Mouse (Mus musculus) embryonic facial prominence, embryonic 11.5 days (tissue): ENCODE results near the gene Abca5. TPM values are rescaled to one million over a fixed set of nuclear protein-coding genes. Genes with fewer than 3 reads are reported as not detected.

ENCODE experiments used
- ATAC-seq: fragments of 200-750 bp; cut with Nextera tagmentation; replicated peaks from 2 replicates; pipeline ENCODE4 v1.8.0; 2017; ENCODE audit warnings: low read depth; ENCODE audit not compliant: insufficient number of reproducible peaks, low FRiP score, low TSS enrichment
- DNase-seq: peaks from one replicate; pipeline ENCODE4 v3.0.0-alpha.2; 2015; ENCODE audit warnings: low spot score
- H3K27ac ChIP-seq: fragments of 300-500 bp; sonication (generic); replicated peaks from 2 replicates; pipeline ENCODE4 v1.5.1; 2014; ENCODE audit warnings: mild to moderate bottlenecking, low read depth, low read length, control low read depth
- H3K27me3 ChIP-seq: fragments of 300-500 bp; sonication (generic); 2 replicates; pipeline ENCODE4 v1.6.1; 2014; ENCODE audit warnings: mild to moderate bottlenecking, low read length, moderate library complexity, mixed read lengths; ENCODE audit not compliant: control insufficient read depth, insufficient read depth
- H3K36me3 ChIP-seq: fragments of 300-500 bp; sonication (generic); replicated peaks from 2 replicates; pipeline ENCODE4 v1.6.1; 2014; ENCODE audit warnings: low read depth, mild to moderate bottlenecking, low read length, moderate library complexity, mixed read lengths; ENCODE audit not compliant: control insufficient read depth, insufficient read depth
- H3K4me1 ChIP-seq: fragments of 300-500 bp; sonication (generic); 2 replicates; pipeline ENCODE4 v1.6.1; 2014; ENCODE audit warnings: low read length, mixed read lengths; ENCODE audit not compliant: control insufficient read depth, insufficient read depth
- H3K4me2 ChIP-seq: fragments of 300-500 bp; sonication (generic); 2 replicates; pipeline ENCODE4 v1.6.1; 2014; ENCODE audit warnings: low read depth, mild to moderate bottlenecking, control low read depth, low read length, moderate library complexity
- H3K4me3 ChIP-seq: fragments of 300-500 bp; sonication (generic); 2 replicates; pipeline ENCODE4 v1.5.1; 2014; ENCODE audit warnings: low read depth, low read length, control low read depth
- H3K9ac ChIP-seq: fragments of 300-500 bp; sonication (generic); replicated peaks from 2 replicates; pipeline ENCODE4 v1.6.1; 2014; ENCODE audit warnings: mild to moderate bottlenecking, control low read depth, low read length
- H3K9me3 ChIP-seq: fragments of 300-500 bp; sonication (generic); replicated peaks from 2 replicates; pipeline ENCODE4 v1.6.1; 2016; ENCODE audit warnings: mild to moderate bottlenecking, low read length, inconsistent platforms, mixed read lengths; ENCODE audit not compliant: control insufficient read depth
- WGBS: fragments of 180-500 bp; shearing (Covaris S2); extraction: QIAGEN DNeasy Blood & Tissue Kit; methylation state at CpG from one replicate; pipeline ENCODE4 v1.1.7; 2014; 5-methylcytosine and 5-hydroxymethylcytosine counted together
- polyA plus RNA-seq: library from polyadenylated mRNA; unstranded; fragments of >200 nt; fragmentation: Nextera tagmentation; extraction: Ambion mirVana; gene quantifications from 2 replicates; pipeline ENCODE4 v1.2.1, GENCODE M21; 2014

Abca5 gene
- polyA plus RNA-seq, 1 experiment from 2014 or later = 4.8 TPM

DNA sequence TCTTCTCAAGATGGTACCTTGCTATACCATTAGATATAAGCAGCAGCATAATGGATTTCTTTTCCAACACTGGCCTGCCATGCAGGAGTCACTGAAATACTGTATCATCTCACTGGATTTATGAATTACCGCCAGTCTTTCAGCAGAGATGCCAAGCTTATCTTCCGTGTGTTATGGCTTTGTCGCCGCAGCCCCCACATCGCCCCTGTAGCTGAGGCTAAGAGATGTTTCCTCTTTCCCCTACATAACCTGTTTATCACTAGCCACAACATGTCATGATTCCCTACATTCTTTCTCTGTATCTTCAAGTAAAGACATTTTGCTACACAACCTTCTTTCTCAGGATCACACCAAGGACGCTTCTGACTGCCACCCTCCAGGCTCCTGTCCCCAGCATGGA, 70.3 kb downstream of the Abca5 start:
- H3K36me3 ChIP-seq = no peaks in the 10 kb centered on the region
- no peak for ATAC-seq
- no peaks in the 10 kb centered on the region for H3K9me3 ChIP-seq
- H3K4me3 ChIP-seq = no peak overlapping the region
- no peak overlapping the region for H3K4me2 ChIP-seq
- no peak overlapping the region for H3K27ac ChIP-seq
- no peak overlapping the region for H3K9ac ChIP-seq
- H3K27me3 ChIP-seq = no peaks in the 10 kb centered on the region
- no peak for DNase-seq
- H3K4me1 ChIP-seq = no peaks in the 10 kb centered on the region
- WGBS = 96% methylated on average over 6 of the region's 6 CpGs

DNA sequence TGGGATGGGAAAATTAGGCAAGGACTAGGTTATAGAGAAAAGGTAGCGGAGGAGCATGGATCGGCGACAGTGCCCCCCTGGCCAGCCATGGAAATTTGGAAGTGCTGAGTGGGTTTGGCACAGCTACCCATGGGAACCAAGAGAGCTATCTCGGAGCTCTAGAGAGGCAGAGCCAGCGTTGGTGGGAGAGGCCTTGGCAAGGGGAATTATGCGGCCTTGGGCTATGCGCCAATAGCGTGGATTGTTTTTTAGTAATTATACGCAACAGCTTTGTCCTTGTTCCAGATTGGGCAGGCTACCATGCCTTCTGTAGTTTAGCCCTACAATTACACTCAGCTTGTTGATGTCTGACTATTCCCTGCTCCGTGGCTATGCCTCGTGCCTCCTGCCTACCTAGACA, 70.8 kb downstream of the Abca5 start:
- H3K9me3 ChIP-seq = no peaks in the 10 kb centered on the region
- DNase-seq = no peak
- 89% methylated on average over 11 of the region's 11 CpGs for WGBS
- H3K9ac ChIP-seq = no peak overlapping the region
- no peak overlapping the region for H3K4me3 ChIP-seq
- H3K27ac ChIP-seq = no peak overlapping the region
- no peaks in the 10 kb centered on the region for H3K4me1 ChIP-seq
- no peak overlapping the region for H3K4me2 ChIP-seq
- no peaks in the 10 kb centered on the region for H3K36me3 ChIP-seq
- no peaks in the 10 kb centered on the region for H3K27me3 ChIP-seq
- ATAC-seq = no peak

DNA sequence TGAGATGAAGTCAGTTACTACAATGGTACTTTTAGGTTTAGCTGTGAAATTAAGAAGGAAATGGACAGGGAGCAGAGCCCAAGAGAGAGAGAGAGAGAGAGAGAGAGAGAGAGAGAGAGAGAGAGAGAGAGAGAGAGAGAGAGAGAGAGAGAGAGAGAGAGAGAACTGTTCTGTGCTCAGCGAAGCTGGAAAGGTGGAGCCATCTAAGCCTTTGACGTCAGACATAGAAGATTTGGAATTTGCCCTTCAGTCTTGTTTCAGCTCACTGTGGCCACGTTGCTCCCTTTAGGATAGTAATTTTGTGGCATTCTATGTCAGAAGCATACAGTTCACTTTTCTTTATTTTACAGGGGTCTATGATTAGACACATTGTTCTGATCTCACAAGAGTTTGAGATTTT, 75.6 kb downstream of the Abca5 start:
- no peaks in the 10 kb centered on the region for H3K9me3 ChIP-seq
- H3K4me1 ChIP-seq = no peaks in the 10 kb centered on the region
- no peak for DNase-seq
- no peak overlapping the region for H3K4me3 ChIP-seq
- no peak overlapping the region for H3K9ac ChIP-seq
- no peaks in the 10 kb centered on the region for H3K27me3 ChIP-seq
- H3K4me2 ChIP-seq = no peak overlapping the region
- H3K36me3 ChIP-seq = no peaks in the 10 kb centered on the region
- 76% methylated on average over 3 of the region's 3 CpGs for WGBS
- no peak overlapping the region for H3K27ac ChIP-seq
- no peak for ATAC-seq

DNA sequence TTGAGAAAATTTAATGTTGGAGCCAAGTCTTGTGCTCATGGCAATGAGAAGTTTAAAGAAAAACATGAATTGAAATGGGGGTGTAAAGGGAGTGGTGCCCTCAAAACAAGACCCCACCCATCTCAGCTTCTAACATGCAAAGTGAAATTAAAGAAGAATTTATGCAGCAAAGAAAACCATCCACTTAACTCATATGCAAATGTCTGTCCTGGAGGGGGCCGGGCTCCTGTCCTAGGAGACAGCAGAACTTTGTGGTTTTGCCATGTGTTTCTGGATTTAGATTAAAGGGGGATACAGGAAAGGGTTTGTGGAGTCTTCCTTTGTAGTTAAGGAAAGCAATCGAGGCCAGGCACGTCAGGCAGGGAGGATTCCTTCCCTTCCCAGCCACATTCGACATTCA, 79.6 kb downstream of the Abca5 start:
- H3K4me3 ChIP-seq = no peak overlapping the region
- DNase-seq (no peak), ATAC-seq (no peak)
- no peak overlapping the region for H3K27ac ChIP-seq
- WGBS = 70% methylated on average over 4 of the region's 4 CpGs
- no peak overlapping the region for H3K9ac ChIP-seq
- no peaks in the 10 kb centered on the region for H3K27me3 ChIP-seq
- H3K4me1 ChIP-seq = no peaks in the 10 kb centered on the region
- H3K4me2 ChIP-seq = no peak overlapping the region
- H3K9me3 ChIP-seq = no peaks in the 10 kb centered on the region
- H3K36me3 ChIP-seq = no peaks in the 10 kb centered on the region

DNA sequence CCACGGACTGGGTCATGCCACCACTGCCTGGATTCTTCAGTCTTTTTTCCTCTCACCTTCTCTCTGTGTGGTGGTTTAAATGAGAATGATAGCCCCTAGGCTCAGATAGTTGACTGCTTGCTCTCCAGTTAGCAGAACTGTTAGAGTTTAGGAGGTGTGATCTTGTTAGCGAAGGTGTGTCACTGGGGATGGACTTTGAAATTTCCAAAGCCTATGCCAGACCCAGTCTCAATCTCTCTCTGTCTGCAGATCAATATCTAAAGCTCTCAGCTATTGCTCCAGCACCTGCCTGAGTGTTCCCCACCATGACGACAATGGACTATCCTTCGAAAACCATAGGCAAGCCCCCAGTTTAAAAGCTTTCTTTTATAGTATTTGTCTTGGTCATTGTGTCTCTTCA, 80.5 kb downstream of the Abca5 start:
- DNase-seq (no peak), ATAC-seq (no peak)
- no peaks in the 10 kb centered on the region for H3K36me3 ChIP-seq
- H3K4me3 ChIP-seq = no peak overlapping the region
- 93% methylated on average over 4 of the region's 4 CpGs for WGBS
- no peak overlapping the region for H3K9ac ChIP-seq
- H3K4me1 ChIP-seq = no peaks in the 10 kb centered on the region
- no peak overlapping the region for H3K27ac ChIP-seq
- H3K9me3 ChIP-seq = no peaks in the 10 kb centered on the region
- no peak overlapping the region for H3K4me2 ChIP-seq
- no peaks in the 10 kb centered on the region for H3K27me3 ChIP-seq

DNA sequence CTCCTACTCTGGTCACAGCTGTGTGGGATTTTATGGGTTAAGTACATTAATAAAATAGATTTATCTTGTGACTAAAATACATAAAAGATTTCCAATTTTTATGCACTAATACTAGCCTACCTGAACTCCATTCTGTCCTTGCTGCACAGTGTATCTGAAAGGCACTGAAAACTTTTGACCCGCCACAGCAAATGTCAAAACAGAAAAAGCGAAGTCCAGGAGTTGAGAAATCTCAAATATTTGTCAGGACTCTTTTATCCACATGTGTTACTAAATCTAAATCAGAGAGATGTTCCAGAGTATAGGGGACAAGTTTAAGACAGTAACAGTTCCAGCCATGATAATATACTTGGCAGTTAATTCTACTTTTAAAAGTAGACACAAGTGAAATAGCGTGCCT, 85.3 kb downstream of the Abca5 start:
- Histone ChIP-seq H3K4me1 (no peaks in the 10 kb centered on the region), H3K27me3 (no peaks in the 10 kb centered on the region), H3K9me3 (no peaks in the 10 kb centered on the region), H3K36me3 (no peaks in the 10 kb centered on the region), H3K4me2 (no peak overlapping the region), H3K27ac (no peak overlapping the region), H3K9ac (no peak overlapping the region), H3K4me3 (no peak overlapping the region)
- DNase-seq (no peak), ATAC-seq (no peak)
- WGBS = 68% methylated on average over 3 of the region's 3 CpGs

DNA sequence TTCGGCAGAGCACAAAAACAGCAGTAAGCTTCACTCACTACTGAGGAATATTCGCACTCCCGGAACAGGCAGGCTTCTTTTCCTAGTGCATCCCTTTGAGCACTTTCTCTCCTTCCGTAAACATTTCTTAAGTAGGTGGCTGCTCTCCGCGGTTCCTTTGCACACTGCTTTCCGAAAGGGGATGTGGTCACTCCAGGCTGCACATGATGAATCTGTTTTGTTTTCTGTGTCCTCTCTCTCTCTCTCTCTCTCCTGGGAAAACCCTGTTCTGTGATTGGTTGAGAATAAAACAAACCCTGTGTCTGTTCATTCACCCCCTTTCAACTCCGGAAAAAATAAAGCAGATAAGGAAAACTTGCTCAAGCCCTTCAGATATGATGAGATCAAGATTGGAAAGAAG, 86.0 kb downstream of the Abca5 start, which contains the start of gene Abca6:
TSS of gene Abca6 (minus strand) at position 243 of the 400 bp plus-strand sequence.
- peak within 1 kb of the TSS; percentile 8; the same call in 1 of the 2 replicates for H3K4me2 ChIP-seq
- H3K9me3 ChIP-seq = no peaks in the 10 kb centered on the region
- ATAC-seq (no peak), DNase-seq (peak; percentile 42)
- no peaks in the 10 kb centered on the region for H3K27me3 ChIP-seq
- H3K36me3 ChIP-seq = no peaks in the 10 kb centered on the region
- H3K4me3 ChIP-seq = no peak within 1 kb of the TSS
- H3K4me1 ChIP-seq = no peaks in the 10 kb centered on the region
- 15% methylated on average over 8 of the region's 8 CpGs for WGBS
- no peak within 1 kb of the TSS for H3K27ac ChIP-seq
- no peak within 1 kb of the TSS for H3K9ac ChIP-seq

DNA sequence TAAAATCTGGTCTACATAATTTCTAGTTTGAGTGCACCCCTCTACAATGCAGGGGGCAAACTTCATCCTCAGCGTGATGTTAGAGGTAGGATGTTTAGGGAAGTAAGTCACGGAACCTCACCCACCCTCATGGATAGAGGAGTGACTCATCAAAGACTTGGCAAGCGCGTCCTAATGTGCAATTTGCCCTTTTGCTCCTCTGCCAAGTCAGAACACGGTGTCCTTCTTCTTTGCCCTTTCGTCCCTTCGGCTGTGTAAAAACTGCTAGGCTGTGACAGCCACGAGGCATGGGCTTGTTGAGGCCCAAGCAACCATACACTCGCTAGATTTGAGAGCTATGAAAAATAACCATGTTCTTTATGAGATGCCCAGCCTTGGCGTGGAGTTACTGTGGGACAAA, 92.8 kb downstream of the Abca5 start:
- Histone ChIP-seq H3K9me3 (no peaks in the 10 kb centered on the region), H3K36me3 (no peaks in the 10 kb centered on the region), H3K27me3 (no peaks in the 10 kb centered on the region), H3K4me3 (no peak overlapping the region), H3K27ac (no peak overlapping the region), H3K9ac (no peak overlapping the region), H3K4me2 (no peak overlapping the region), H3K4me1 (no peaks in the 10 kb centered on the region)
- DNase-seq (no peak), ATAC-seq (no peak)
- 89% methylated on average over 10 of the region's 10 CpGs for WGBS
